Mouse (Mus musculus): ENCODE data around the gene Arhgap23. TPM values are rescaled to one million over a fixed set of nuclear protein-coding genes. Genes with fewer than 3 reads are reported as not detected.

The Arhgap23 gene
- total RNA-seq, 2 experiments from 2014 or later = 37.9 to 38.6 TPM

DNA sequence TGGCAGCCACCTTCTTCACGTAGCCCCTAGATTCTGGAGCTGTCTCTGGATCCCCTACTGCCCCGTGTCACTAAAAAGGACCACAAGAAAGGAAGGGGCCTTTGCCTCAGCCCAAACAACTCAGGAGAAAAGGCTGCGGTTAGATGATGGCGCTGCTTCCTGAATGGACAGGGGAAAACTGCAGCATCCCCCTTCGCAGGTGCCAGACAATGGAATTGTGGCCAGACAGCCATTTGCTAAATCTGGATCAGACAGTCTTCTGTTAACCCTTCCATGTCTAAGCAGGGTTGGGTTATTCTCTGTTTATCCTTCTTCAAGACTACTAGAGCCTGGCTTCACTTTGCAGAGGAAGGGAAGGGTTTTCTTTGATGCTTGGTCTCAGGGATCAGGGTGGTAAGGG is 115.6 kb downstream of the Arhgap23 start:
- DNase-seq (ENCODE audit: low spot score in 2 of 2) = no peak

DNA sequence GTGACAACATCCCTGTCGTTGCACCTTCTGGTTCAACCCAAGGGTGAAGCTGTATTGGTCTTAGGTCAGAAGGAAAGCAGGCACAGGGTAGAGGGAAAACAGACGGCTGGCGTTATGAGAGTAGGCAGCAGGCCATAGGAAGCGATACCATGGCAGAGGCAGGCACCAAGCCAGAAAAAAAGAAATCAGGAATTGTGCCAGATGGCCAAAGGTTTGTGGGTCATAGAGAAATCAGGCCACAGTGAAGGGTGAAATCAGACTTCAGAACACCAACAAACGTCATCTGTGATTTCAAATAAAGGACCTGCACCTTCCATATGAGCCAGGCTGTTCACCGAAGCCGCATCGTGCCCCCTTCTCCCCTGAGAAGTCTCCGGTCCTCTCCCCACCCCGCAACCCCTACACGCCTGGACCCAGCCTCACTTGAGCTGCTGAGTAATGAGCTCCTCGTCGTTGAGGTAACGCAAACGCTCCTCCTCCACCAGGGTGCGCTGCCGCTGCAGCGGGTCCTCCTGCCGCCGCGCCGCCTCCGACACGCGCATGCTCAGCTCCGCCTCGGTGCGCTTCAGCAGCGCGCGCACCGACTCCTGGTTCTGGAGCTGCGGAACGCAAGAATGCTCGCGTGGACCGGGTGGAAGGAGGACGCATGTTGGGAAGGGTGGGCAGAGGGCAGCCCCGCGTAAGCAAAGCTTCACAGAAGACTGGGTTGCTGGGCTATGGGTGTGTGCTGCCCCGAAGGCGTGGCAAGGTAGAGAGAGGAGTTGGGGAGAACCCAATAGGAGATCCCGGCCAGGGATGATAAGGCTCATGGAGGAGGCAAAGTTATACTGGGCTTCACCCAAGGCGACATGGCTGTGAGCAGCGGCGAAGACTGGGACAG is 116.3 kb downstream of the Arhgap23 start:
- DNase-seq (ENCODE audit: low spot score in 2 of 2) = peak; percentile 79 to 81

DNA sequence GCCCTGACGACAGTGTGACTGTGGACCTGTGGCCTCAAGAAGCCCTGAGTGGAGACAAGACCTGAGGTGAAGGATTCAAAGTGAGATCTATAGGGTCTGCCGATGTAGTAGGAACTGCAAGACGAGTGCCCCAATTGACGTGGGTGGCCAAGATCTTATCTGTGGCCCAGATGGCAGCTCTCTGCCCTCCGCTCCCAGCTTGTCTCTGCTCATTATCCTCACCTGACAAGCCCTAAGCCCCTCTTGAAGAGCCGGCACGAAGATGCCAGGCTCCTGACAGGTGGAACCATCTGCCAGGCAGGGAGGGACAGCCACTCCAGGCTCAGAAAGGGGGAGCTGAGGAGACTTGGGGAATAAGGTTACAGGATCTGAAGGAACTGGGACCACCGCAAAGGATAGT is 117.0 kb downstream of the Arhgap23 start:
- DNase-seq (ENCODE audit: low spot score in 2 of 2) = no peak

DNA sequence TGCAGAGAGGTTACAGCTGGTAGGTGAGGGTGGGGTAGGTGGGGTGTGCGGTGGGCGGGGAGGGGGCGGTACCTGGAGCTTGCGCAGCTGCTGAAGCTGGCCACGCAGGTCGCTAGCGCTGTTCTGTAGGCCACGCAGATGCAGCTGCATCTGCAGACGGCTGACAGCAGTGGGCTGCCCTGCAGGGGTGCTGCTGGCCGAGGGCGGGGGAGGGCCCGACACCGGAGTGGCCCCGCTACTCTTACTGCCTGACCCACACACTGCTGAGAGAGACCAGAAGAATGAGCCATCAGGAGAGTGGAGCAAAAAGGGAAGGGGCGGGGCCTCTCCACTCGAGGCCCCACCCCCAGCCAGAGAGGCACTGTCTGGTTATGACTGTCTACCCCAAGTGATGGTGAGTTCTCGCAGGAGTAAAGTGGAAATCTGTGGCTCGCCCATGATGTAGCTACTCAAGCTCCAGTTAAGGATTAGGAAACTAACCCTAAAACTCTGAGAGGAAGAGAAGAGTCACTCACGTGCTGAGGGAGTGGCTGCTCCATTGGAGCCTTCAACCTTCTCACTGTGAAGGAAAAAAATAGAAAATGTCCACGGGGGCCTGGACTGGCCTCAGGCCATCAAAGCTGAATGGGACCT is 117.7 kb downstream of the Arhgap23 start:
- DNase-seq (ENCODE audit: low spot score in 2 of 2) = no peak

DNA sequence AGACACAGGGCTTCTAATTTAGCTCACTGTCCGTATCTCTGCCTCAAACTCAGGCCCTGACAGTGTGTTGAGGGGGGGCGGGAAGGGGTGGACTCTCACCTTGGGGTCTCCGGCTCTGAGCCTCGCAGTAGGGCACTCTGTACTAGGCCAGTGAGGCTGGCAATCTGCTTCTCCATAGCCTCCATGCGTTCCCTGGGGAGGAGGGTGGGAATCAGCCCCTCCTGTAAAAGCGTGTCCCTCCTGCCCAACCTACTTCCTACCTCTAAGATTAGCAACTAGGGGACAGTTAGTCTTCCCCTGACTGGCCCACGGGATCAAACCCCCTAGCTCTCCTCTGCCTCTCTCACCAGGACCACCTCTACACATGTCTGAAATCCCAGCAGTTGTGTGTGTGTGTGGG is 118.3 kb downstream of the Arhgap23 start:
- no peak for DNase-seq (ENCODE audit: low spot score in 2 of 2)

DNA sequence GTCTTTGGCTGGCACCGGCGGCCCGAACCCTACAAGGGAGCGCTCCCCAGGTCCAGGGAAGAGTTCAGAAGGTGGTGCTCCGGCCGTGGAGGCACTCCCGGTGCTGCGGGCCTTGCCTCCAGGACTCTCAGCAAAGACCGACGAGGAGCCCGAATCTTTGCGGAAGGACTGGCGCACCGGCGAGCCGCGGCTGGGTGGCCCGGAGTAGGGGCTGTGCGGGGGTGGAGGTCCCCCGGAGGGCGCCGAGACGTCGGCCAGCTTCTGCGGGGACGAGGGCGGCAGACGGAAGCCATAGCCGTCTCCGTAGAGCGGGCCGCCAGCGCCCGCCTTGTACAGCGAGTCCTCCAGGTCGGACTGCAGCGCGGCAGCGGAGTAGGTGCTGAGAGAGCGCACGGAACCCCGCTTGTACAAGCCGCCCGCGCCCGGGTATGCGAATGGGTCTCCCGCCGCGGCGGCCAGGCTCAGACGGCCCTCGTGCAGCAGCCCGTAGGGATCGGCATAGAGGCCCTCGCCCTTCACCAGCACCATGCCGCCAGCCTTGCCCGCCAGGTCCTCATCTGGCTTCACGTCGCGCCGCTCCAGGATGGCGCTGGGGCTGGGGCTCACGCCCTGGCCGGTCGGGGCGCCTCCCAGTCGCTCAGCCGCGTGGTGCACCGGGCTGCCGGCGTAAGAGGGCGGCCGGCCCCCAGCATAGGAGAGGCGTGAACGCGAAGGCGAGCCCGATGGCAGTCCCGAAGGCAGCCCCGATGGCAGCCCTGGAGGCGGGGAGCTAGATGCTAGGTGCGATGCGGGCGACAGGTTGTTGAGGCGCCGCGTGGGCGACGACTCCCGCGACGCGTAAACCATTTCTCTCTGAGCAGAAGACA is 119.3 kb downstream of the Arhgap23 start:
- DNase-seq (ENCODE audit: low spot score in 2 of 2) = no peak

DNA sequence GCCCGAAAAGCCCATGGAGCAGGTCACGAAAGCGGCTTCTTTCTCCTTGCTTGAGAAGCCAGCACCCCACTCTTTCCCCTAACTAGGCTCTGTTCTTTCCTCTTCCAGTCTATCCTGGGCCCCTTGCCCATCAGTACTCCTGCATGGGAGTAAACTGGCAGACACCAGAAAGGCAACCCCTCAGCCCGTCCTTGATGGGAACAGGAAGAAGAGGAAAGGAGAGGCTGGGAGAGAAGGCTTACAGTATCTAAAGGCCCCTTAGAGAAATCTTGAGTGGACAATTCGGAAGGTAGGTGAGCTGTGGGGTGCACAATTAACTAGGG is 119.9 kb downstream of the Arhgap23 start:
- DNase-seq (ENCODE audit: low spot score in 2 of 2) = no peak

DNA sequence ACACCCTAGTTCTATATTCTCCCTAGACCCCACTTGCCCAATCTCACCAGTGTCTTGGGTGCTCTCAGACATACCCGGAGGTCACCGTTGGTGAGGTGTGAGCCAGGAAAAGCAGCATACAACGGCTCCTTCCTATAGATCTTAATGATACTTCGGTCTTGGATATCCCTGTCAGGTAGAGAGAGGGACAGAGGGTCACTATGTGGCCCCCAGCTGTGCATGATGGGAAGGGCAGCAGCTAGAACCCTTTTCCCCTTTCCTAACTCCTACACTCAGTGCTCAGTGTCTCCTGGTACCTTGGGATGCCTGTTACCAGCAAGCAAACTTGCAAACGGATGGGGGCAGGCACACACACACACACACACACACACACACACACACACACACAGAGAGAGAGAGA is 120.3 kb downstream of the Arhgap23 start:
- no peak for DNase-seq (ENCODE audit: low spot score in 2 of 2)

DNA sequence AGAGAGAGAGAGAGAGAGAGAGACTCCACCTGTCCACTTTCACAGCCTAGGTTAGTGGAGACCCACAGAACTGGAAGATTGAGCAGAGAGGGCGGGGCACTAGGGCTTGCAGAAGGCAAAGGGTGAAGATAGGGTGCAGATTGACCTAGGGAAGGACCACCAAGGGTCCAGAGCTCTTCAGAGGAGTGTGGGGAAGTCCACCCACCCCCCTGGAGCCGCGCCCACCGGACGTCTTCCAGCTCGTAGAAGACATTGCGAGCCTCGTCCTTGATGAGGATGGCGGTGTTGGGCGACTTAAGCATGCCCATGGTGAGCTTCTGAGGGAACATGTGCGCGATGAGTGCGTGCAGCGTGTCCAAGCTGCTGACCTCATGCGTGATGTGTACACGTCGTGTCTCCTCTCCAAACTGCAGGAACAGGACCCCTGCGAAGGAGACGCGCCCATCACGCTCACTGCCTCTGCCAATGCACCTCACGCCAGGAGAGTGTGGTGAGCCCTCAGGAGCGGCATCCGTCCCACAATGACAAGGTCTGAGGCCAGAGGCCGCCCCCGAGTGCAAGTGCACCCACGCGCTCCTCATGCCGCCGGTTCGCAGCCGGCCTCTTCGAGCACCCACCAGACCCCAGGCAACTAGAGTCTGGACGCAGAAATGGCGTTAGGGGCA is 120.9 kb downstream of the Arhgap23 start:
- DNase-seq (ENCODE audit: low spot score in 2 of 2) = no peak

DNA sequence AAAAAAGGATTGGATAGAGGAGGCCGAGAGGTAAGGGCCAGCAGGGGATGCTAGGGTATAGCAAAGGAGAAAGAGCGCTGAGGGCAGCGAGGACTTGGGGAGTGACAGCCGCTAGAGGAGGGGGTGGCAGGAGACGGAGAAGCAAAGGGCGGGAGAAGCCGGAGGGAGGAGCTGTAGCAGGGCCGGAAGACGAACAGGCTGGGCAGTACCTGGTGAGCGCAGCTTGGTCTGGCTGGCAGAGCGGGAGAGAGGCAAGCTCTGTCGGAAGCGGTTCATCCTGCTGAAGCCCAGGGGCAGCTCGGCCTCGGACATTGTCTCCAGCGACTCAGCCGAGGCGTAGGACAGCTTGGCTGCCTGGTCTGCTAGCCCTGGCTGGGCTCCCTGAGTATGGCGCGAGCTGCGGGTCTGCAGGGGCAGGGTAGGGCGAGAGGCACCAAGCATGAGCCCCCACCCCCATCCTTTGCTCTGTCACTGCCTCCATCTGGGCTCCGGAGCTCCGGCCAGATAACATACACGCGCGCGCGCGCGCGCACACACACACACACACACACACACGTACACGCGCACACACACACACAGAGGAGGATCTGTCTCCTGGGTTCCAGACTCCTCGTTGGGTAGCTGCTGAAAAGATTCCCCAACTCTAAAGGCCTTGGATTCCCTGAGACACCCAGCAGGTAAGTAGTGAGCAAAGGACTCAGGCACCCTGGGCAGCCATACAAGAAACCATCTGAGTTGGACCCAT is 121.7 kb downstream of the Arhgap23 start:
- no peak for DNase-seq (ENCODE audit: low spot score in 2 of 2)

DNA sequence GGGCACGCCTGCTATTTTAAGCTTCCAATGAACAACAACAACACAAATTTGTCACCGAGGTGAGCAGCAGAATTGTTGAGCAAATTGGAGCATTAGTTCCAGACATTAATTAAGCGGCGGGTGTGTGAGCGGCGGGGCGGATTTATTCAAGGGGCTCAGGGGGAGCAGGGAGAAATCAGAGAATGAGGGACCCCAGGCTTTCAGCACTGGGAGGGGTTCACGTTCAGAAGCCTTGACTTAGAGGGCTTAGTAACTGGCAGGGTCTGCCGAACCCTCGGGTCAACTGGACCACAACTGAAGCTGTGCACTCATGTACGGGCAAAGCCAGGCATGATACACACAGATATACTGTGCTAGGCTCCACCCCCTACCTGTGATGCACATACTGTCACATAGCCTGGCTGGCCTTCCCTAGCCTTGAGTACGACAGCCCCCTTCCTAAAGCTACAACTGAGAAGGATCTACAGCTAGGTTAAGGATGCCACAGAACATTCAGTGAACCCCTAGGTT is 122.3 kb downstream of the Arhgap23 start:
- DNase-seq (ENCODE audit: low spot score in 2 of 2) = no peak

DNA sequence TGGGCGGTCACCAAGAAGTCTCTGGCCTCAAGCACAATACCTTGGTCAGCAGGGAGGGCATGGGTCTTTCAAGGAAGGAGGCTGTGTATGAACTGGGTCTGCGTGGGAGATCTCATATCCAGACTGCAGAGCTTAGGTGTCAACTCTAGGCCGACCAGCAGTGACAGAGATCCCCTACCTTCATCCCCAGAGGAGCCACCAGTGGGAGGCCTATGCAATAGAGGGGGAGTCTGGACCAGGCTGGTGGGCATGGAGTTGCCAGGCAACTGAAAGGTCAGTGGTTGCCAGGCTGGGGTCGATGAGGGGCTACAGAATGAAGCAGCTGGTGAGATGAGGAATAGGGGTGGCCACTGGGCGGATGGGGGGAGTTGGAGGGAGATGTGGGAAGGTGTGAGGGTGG is 124.3 kb downstream of the Arhgap23 start:
- no peak for DNase-seq (ENCODE audit: low spot score in 2 of 2)

DNA sequence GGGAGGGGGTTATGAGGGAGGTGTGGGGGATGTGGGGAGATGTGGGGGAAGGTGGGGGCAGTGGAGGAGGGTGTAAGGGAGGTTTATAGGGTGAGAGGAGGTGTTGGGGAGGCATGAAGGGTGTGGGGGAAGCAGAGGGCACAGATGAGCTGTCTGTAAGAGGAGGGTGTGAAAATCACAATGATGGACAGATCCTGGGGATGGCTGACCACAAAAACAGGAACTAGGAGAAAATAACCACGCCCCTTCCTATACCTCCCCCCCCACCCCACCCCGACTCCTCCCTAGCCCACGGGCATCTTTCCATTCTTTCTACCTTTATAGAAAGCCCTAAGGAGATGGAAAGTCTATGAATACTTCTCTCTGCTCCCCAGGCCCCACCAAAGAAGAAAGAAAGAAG is 124.8 kb downstream of the Arhgap23 start:
- no peak for DNase-seq (ENCODE audit: low spot score in 2 of 2)

DNA sequence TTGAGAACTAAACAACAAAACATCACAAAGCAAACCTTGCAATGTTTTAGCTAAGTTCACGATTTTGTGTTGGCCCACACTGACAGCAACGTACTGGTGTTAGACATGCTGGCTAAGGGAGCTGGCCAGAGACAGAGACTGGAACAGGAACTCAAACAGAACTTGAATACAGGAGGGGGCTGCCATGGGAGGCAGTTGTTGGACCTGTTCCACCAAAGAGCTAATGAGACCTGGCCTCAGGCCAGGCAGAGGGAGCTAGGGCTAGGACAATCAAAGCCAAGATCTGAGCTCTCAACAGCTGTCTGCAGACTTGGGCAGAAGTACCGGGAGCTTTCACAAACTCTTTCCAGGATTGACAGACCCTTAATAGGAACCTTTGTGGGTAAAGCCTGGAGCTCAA is 125.3 kb downstream of the Arhgap23 start:
- DNase-seq (ENCODE audit: low spot score in 2 of 2) = no peak

DNA sequence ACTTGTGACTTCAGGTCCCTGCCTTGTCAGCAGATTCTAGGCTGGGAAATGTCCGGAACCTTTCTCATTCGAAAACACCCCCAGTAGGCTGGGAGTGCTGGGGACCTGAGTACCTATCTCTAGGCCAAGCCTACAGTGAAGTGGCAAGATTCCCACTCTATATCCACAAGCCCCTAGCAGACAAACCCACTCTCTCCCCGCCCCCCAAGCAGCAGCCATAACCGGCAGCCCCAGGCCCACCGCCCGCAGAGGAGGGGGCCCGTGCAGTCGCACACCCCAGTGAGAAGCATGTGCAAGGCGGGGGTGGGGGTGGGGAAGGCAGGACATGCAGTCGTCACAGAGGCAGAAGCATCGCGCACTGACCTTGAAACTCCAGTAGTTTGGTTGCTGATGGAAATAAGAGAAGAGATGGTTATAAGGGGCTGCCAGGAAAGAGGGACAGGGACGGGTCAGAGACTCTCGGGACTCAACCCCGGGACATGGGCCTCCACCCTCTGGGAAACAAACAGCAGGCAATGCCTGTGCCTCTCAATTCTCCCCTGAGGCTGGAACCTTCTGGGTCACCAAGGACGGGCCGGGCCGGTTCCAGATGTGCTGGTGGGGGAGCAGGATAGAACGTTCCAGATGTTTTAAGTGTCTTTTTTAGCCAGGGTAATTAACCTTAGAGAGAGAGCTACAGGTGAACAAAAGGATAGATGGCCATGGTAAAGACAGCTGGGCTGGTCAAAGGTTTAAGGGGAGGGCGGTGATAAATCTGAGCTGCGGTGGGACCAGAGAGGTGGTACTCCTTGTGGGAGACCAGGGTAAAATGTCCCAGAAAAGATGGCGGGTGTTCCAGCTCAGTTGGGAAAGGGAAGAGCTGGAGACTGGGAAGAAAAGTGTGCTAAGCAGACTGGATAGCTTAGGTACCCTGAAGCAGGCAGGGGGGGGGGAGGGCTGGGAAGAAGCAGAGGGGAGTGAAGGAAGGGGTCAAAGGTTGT is 127.1 kb downstream of the Arhgap23 start:
- no peak for DNase-seq (ENCODE audit: low spot score in 2 of 2)

DNA sequence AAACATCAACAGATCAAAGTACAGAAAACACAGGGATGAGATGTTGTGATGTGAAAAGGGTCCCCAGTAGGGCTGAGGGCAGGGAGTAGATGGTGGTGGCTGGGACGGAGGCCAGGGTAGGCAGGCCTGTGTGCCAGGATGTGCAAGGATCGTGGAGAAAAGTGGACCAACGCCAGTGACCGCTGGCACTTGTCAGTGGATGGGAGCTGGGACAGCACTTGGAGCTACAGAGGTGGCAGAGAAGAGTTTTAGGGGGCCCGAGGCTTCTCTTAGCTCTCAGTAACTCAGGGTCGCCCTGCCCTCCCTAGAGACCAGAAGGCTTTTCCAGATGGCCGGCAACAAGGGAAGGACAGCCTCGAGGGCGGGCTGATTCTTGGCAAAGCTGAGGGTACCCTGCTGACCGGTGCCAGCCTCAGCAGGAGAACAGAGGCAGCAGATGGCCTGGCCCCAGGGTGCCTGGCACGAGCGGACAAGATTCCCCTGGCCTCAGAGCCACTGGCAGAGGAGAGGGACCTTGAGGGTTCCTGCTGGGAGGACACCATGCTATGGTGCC is 127.9 kb downstream of the Arhgap23 start:
- DNase-seq (ENCODE audit: low spot score in 2 of 2) = no peak

DNA sequence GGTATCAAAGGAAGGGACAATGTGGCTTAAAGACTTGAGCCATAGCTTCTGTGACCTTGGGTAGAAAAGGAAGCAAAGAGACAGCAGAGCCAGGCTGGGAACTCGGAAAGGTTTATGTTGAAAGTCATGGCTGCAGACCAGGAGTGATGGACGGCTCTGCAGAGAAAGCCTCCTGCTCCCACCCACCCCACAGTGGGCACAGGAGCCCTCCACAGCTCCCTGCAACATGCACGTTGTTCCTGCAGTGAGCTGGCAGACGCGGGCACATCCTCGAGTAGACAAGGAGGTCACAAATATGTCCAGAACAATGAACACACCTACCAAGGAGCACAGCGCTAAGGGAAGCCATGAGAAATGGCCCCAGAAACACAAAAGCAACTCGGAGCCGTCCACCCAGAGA is 128.6 kb downstream of the Arhgap23 start:
- no peak for DNase-seq (ENCODE audit: low spot score in 2 of 2)

DNA sequence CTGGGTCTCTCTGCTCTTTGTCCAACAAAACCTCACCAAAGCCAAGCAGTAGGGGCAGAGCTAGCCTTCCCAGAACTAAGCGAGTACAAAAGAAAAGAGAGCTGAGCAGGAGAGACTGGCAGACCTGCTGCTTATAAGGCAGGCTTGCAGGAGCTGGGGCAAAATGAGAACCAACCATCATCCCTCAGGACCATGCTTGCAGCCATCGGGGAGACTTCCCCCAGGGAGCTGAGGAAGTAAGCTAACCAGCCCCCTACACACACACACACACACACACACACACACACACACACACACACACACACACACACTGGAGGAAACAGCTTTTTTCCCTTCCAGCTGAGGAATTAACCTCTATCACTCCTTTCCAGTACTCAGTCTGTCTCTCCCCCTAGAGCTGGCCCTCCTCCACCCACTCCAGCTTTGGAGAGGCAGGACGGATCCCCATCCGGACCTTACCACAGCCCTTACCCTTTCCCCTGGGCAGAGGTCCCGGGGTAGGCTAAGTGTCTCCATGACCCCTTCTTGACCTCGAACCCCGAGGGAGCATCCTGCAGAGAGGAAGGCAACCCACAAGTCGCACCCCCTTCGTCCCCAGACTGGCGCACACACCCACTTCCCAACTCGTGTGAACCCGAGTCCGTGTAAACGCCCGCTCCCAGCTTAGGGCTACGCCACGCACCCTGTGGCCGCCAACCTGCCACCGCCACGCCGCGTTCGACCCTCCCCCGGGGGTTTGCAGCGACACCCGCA is 130.7 kb downstream of the Arhgap23 start:
- DNase-seq (ENCODE audit: low spot score in 2 of 2) = no peak

Data from adrenal gland, postnatal 4 days (tissue).